Mouse (Mus musculus): ENCODE results near the gene Tcea2.

GRCm38 (mm10) chr2:181648926-181649325, 31.2 kb upstream of the Tcea2 start:
- TF ChIP-seq CTCF (IDR thresholded peaks at IDR 0.05; ENCODE audit: low read depth, low read length) (no peak), GATA1 (IDR thresholded peaks at IDR 0.05; ENCODE audit: borderline replicate concordance, low read length) (no peak)

Measured in G1E (cell line).